Mouse (Mus musculus): Measurements from ENCODE around the gene Gmppb. TPM values are rescaled to one million over a fixed set of nuclear protein-coding genes. Genes with fewer than 3 reads are reported as not detected.

The Gmppb gene
- total RNA-seq, 2 experiments from 2014 or later: 18.1 to 20.2 TPM

GRCm38 (mm10) chr9:108071801-108072200 lies 22.8 kb downstream of the Gmppb start:
- no peak for DNase-seq (ENCODE audit: low spot score in 2 of 2)

GRCm38 (mm10) chr9:108072481-108072924 lies 23.5 kb downstream of the Gmppb start:
- no peak for DNase-seq (ENCODE audit: low spot score in 2 of 2)

- DNase-seq (ENCODE audit: low spot score in 2 of 2): no peak
These were observed 24.3 kb downstream of the Gmppb start for GRCm38 (mm10) chr9:108073141-108073930.

GRCm38 (mm10) chr9:108080168-108080567 lies 31.1 kb downstream of the Gmppb start, which contains the start of gene Mst1:
Gene Mst1, plus strand, starts transcription at chr9:108080436.
- DNase-seq (ENCODE audit: low spot score in 2 of 2): no peak

- DNase-seq (ENCODE audit: low spot score in 2 of 2): no peak
These were observed 33.5 kb downstream of the Gmppb start for GRCm38 (mm10) chr9:108082549-108082948.

GRCm38 (mm10) chr9:108082988-108083431 lies 34.0 kb downstream of the Gmppb start, which contains the start of gene Rnf123:
Gene Rnf123, minus strand, starts transcription at chr9:108083346.
- no peak for DNase-seq (ENCODE audit: low spot score in 2 of 2)

GRCm38 (mm10) chr9:108083561-108083960 lies 34.5 kb downstream of the Gmppb start:
- DNase-seq (ENCODE audit: low spot score in 2 of 2): no peak

GRCm38 (mm10) chr9:108085261-108085660 lies 36.2 kb downstream of the Gmppb start:
- DNase-seq (ENCODE audit: low spot score in 2 of 2): no peak

- DNase-seq (ENCODE audit: low spot score in 2 of 2): no peak
These were observed 41.6 kb downstream of the Gmppb start for GRCm38 (mm10) chr9:108090611-108091120.

GRCm38 (mm10) chr9:108093586-108093985 lies 44.5 kb downstream of the Gmppb start:
- DNase-seq (ENCODE audit: low spot score in 2 of 2): no peak

- DNase-seq (ENCODE audit: low spot score in 2 of 2): peak; percentile 81 to 82
These were observed 45.3 kb downstream of the Gmppb start, which contains the start of gene Apeh for GRCm38 (mm10) chr9:108094184-108094941. Gene Apeh, minus strand, starts transcription at chr9:108094606.

GRCm38 (mm10) chr9:108094998-108095411 lies 46.0 kb downstream of the Gmppb start:
- no peak for DNase-seq (ENCODE audit: low spot score in 2 of 2)

- peak in 1 of 2 experiments; percentile 63 for DNase-seq (ENCODE audit: low spot score in 2 of 2)
These were observed 46.5 kb downstream of the Gmppb start for GRCm38 (mm10) chr9:108095518-108095917.

- DNase-seq (ENCODE audit: low spot score in 2 of 2): no peak
These were observed 47.1 kb downstream of the Gmppb start for GRCm38 (mm10) chr9:108095949-108096712.

- no peak for DNase-seq (ENCODE audit: low spot score in 2 of 2)
These were observed 50.6 kb downstream of the Gmppb start for GRCm38 (mm10) chr9:108099619-108100018.

Small RNA genes within 50 kb of the gene (microRNA-seq; reads per million reads assigned to microRNA genes)
- 0 reads per million in 2 experiments for gene Mir7088

Other genes with a start within 250 kb of the Gmppb start
- gene Rbm6, start 176.0 kb upstream of the Gmppb start, total RNA-seq (2021): 10 to 100 TPM; 54.0 to 57.3 TPM
- gene Mon1a, start 161.1 kb upstream of the Gmppb start, total RNA-seq (2021): 10 to 100 TPM; 27.1 to 28.1 TPM
- 1 to 10 TPM in 1 of 2 experiments, under 1 TPM in 1; 0.89 to 1.2 TPM for gene Mst1r, start 142.4 kb upstream of the Gmppb start, total RNA-seq (2021)
- gene Actl11, start 120.8 kb upstream of the Gmppb start, total RNA-seq (2021): not detected
- 100 to 1,000 TPM; 322 to 377 TPM for gene Camkv, start 113.6 kb upstream of the Gmppb start, total RNA-seq (2021)
- gene Traip, start 99.1 kb upstream of the Gmppb start, total RNA-seq (2021): 1 to 10 TPM; 7.5 to 9.1 TPM
- gene Uba7, start 73.7 kb upstream of the Gmppb start, total RNA-seq (2021): 1 to 10 TPM; 4.3 to 5.0 TPM
- gene Gm20661, start 66.2 kb upstream of the Gmppb start, total RNA-seq (2021): under 1 TPM in 1 of 2 experiments, not detected in 1; 0.40 TPM
- gene Inka1, start 63.4 kb upstream of the Gmppb start, total RNA-seq (2021): 1 to 10 TPM; 4.0 to 4.5 TPM
- 1 to 10 TPM in 1 of 2 experiments, under 1 TPM in 1; 0.68 to 2.1 TPM for gene Cdhr4, start 56.7 kb upstream of the Gmppb start, total RNA-seq (2021)
- 1 to 10 TPM; 6.1 to 9.5 TPM for gene Gm20662, start 52.9 kb upstream of the Gmppb start, total RNA-seq (2021)
- gene Ip6k1, start 46.7 kb upstream of the Gmppb start, total RNA-seq (2021): 100 to 1,000 TPM; 199 to 224 TPM
- gene Amigo3, start 3.9 kb downstream of the Gmppb start, total RNA-seq (2021): 1 to 10 TPM; 1.2 to 1.7 TPM
- gene Mst1, start 31.2 kb downstream of the Gmppb start, total RNA-seq (2021): not detected
- 10 to 100 TPM; 83.8 to 86.7 TPM for gene Rnf123, start 34.1 kb downstream of the Gmppb start, total RNA-seq (2021)
- gene Apeh, start 45.4 kb downstream of the Gmppb start, total RNA-seq (2021): 10 to 100 TPM; 29.2 to 32.2 TPM
- gene Bsn, start 141.1 kb downstream of the Gmppb start, total RNA-seq (2021): 100 to 1,000 TPM; 243 to 246 TPM
- gene Dag1, start 214.7 kb downstream of the Gmppb start, total RNA-seq (2021): 10 to 100 TPM; 79.2 to 85.8 TPM
- 100 to 1,000 TPM; 140 to 145 TPM for gene Nicn1, start 241.2 kb downstream of the Gmppb start, total RNA-seq (2021)
- 10 to 100 TPM; 29.8 to 32.8 TPM for gene Amt, start 247.6 kb downstream of the Gmppb start, total RNA-seq (2021)